Mouse (Mus musculus): Measurements from ENCODE around the gene Zkscan3.

DNA sequence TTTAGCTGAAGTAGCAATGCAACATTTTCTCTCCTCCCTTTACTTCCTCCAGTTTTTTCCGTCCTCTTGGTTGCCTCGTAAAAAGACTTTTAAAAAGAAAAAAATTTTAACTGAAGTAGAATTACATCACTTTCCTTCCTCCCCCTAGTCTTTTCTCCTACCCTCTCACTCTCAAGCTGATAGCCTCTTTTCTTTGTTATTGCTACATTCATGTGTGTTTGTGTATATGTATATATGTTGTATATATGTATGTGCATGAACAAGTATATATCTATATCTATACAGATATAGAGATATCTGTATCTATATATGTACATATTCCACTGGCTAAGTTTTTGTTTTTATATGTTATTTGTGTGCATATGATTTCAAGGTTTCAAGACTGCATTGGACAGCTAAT, 293 bp upstream of the Zkscan3 start:
- TF ChIP-seq CTCF (IDR thresholded peaks at IDR 0.05; ENCODE audit: low read depth, low read length): no peak
- TF ChIP-seq POLR2A (IDR thresholded peaks at IDR 0.05; ENCODE audit: extremely low read depth, insufficient read depth, low read length): no peak
